Mouse (Mus musculus) liver, embryonic 16.5 days (tissue): ENCODE measurements around the gene Plrg1. TPM values are rescaled to one million over a fixed set of nuclear protein-coding genes. Genes with fewer than 3 reads are reported as not detected.

ENCODE experiments used
- ATAC-seq: fragments of 200-750 bp; cut with Nextera tagmentation; 2 replicates; pipeline ENCODE4 v1.8.0; 2017; ENCODE audit warnings: low read depth, mild to moderate bottlenecking, moderate number of reproducible peaks, moderate library complexity
- H3K27ac ChIP-seq: fragments of 300-500 bp; sonication (generic); 2 replicates; pipeline ENCODE4 v1.5.1; 2014; ENCODE audit warnings: mild to moderate bottlenecking, low read length
- H3K27me3 ChIP-seq: fragments of 300-500 bp; sonication (generic); 2 replicates; pipeline ENCODE4 v1.6.1; 2014; ENCODE audit warnings: low read depth, low read length, mixed read lengths; ENCODE audit not compliant: control insufficient read depth, insufficient read depth
- H3K36me3 ChIP-seq: fragments of 300-500 bp; sonication (generic); 2 replicates; pipeline ENCODE4 v1.6.1; 2014; ENCODE audit warnings: mild to moderate bottlenecking; ENCODE audit not compliant: control insufficient read depth, insufficient read depth
- H3K4me1 ChIP-seq: fragments of 300-500 bp; sonication (generic); 2 replicates; pipeline ENCODE4 v1.6.1; 2014; ENCODE audit warnings: low read depth, low read length, mixed read lengths; ENCODE audit not compliant: control insufficient read depth
- H3K4me2 ChIP-seq: fragments of 300-500 bp; sonication (generic); 2 replicates; pipeline ENCODE4 v1.6.1; 2014; ENCODE audit warnings: low read depth, low read length, mixed read lengths
- H3K4me3 ChIP-seq: fragments of 300-500 bp; sonication (generic); 2 replicates; pipeline ENCODE4 v1.5.1; 2014; ENCODE audit warnings: low read depth, mild to moderate bottlenecking, low read length
- H3K9ac ChIP-seq: fragments of 300-500 bp; sonication (generic); 2 replicates; pipeline ENCODE4 v1.6.1; 2014; ENCODE audit warnings: low read depth, low read length
- H3K9me3 ChIP-seq: fragments of 300-500 bp; sonication (generic); replicated peaks from 2 replicates; pipeline ENCODE4 v1.6.1; 2016; ENCODE audit warnings: low read length; ENCODE audit not compliant: control insufficient read depth
- WGBS: fragments of 180-500 bp; shearing (Covaris S2); extraction: QIAGEN DNeasy Blood & Tissue Kit; methylation state at CpG from one replicate; pipeline ENCODE4 v1.1.7; 2014; ENCODE audit not compliant: insufficient replicate concordance; 5-methylcytosine and 5-hydroxymethylcytosine counted together
- polyA plus RNA-seq: library from polyadenylated mRNA; unstranded; fragments of >200 nt; fragmentation: Nextera tagmentation; extraction: Ambion mirVana; gene quantifications from 2 replicates; pipeline ENCODE4 v1.2.1, GENCODE M21; 2015

The Plrg1 gene
- polyA plus RNA-seq, 1 experiment from 2014 or later, result 40.9 TPM

- no peak overlapping the region for H3K27ac ChIP-seq
- H3K4me2 ChIP-seq, result no peak overlapping the region
- WGBS, result 64% methylated on average over 5 of the region's 5 CpGs
- H3K9ac ChIP-seq, result no peak overlapping the region
- H3K27me3 ChIP-seq, result no peaks in the 10 kb centered on the region
- no peaks in the 10 kb centered on the region for H3K9me3 ChIP-seq
- no peak for ATAC-seq
- H3K36me3 ChIP-seq, result no peaks in the 10 kb centered on the region
- H3K4me1 ChIP-seq, result no peaks in the 10 kb centered on the region; the same call in 1 of the 2 replicates
- no peak overlapping the region for H3K4me3 ChIP-seq
These were observed 34.1 kb upstream of the Plrg1 start for GRCm38 (mm10) chr3:83021176-83021575.

GRCm38 (mm10) chr3:83025036-83025435 lies 30.3 kb upstream of the Plrg1 start:
- Histone ChIP-seq H3K27me3 (no peaks in the 10 kb centered on the region), H3K4me2 (no peak overlapping the region), H3K4me3 (no peak overlapping the region), H3K36me3 (no peaks in the 10 kb centered on the region), H3K4me1 (no peaks in the 10 kb centered on the region; the same call in 1 of the 2 replicates), H3K9ac (no peak overlapping the region), H3K27ac (peak overlapping the region; percentile 64), H3K9me3 (no peaks in the 10 kb centered on the region)
- ATAC-seq, result no peak
- WGBS, result 66% methylated on average over 6 of the region's 6 CpGs

- no peaks in the 10 kb centered on the region; the same call in 1 of the 2 replicates for H3K4me1 ChIP-seq
- 45% methylated on average over 9 of the region's 9 CpGs for WGBS
- no peaks in the 10 kb centered on the region for H3K27me3 ChIP-seq
- H3K9me3 ChIP-seq, result no peaks in the 10 kb centered on the region
- peak within 1 kb of the TSS; percentile 21; the same call in 1 of the 2 replicates for H3K4me2 ChIP-seq
- peak; percentile 90 for ATAC-seq
- peak within 1 kb of the TSS; percentile 26 for H3K9ac ChIP-seq
- peak within 1 kb of the TSS; percentile 64 for H3K27ac ChIP-seq
- H3K4me3 ChIP-seq, result peak within 1 kb of the TSS; percentile 52
- H3K36me3 ChIP-seq, result no peaks in the 10 kb centered on the region
These were observed 29.6 kb upstream of the Plrg1 start, which contains the start of gene Fga for GRCm38 (mm10) chr3:83025475-83026301. Gene Fga (plus strand): TSS chr3:83026076.

DNA sequence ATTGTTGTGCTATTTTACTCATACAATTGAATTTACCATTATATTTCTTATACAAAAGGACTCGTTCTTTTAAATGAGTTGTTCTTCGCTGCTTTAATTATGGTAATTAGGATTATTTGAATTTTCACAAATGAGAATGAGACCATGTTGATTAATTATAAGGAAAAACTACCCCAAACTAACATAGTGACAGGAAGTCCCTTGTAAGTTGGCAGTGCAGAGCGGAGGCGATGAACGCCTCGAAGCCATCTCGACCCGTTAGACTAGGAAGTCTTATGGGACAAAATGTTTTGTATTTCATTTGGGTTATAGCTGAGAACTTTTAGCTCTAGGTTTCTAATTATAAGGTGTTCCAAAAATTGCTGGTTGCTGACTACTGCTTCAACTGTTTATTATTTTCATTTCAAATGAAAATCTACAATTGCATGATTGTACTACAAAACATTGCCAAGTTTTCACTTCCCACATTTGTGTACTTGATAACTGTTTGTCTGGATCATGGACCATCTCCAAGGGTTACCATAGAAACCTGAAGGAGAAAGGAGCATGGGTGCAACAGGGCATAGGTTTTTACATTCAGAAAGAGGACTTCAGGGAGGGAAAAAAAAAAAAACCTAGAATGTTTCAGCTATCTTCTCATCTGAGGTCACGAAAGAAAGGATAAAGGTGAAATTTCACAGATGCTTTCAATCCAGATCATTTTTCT lies 27.6 kb upstream of the Plrg1 start:
- Histone ChIP-seq H3K27me3 (no peaks in the 10 kb centered on the region), H3K9ac (peak overlapping the region; percentile 5; the same call in 1 of the 2 replicates), H3K4me1 (no peaks in the 10 kb centered on the region; the same call in 1 of the 2 replicates), H3K4me2 (peak overlapping the region; percentile 8), H3K27ac (no peak overlapping the region), H3K9me3 (no peaks in the 10 kb centered on the region), H3K36me3 (no peaks in the 10 kb centered on the region), H3K4me3 (peak overlapping the region; percentile 43)
- no peak for ATAC-seq
- 59% methylated on average over 9 of the region's 9 CpGs for WGBS

DNA sequence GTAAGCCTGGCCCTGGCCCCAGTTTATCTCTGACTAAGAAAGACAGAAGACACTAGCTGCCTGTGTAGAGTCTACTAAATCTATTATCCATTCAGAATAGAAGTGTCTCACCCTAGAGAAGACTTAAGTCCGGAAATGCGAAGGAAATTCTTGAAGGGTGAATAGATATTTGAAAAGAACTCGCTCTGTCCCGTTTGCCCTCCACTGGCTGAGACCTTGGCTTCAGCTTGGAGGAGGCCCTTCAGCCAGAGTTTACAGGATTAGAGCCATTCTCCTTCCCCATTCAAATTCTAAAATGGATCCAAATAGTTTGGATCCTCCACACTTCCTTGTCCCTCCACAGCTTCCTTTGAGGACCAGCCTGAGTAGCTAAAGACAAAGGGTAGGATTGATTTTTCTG lies 25.0 kb upstream of the Plrg1 start:
- H3K27ac ChIP-seq, result no peak overlapping the region
- no peak overlapping the region for H3K4me3 ChIP-seq
- H3K4me2 ChIP-seq, result no peak overlapping the region
- no peaks in the 10 kb centered on the region for H3K27me3 ChIP-seq
- 75% methylated on average over 4 of the region's 4 CpGs for WGBS
- H3K9ac ChIP-seq, result no peak overlapping the region
- H3K4me1 ChIP-seq, result no peaks in the 10 kb centered on the region; the same call in 1 of the 2 replicates
- H3K36me3 ChIP-seq, result no peaks in the 10 kb centered on the region
- ATAC-seq, result no peak
- no peaks in the 10 kb centered on the region for H3K9me3 ChIP-seq

DNA sequence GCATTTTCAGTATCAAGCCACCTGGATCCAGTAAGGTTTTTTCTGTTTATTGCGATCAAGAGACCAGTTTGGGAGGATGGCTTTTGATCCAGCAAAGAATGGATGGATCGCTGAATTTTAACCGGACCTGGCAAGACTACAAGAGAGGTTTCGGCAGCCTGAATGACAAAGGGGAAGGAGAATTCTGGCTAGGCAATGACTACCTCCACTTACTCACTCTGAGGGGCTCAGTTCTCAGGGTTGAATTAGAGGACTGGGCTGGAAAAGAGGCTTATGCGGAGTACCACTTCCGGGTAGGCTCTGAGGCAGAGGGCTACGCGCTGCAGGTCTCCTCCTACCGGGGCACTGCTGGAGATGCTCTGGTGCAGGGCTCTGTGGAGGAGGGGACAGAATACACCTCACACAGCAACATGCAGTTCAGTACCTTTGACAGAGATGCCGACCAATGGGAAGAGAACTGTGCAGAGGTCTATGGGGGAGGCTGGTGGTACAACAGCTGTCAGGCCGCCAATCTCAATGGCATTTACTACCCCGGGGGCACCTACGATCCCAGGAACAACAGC lies 22.5 kb upstream of the Plrg1 start:
- no peak overlapping the region for H3K27ac ChIP-seq
- no peaks in the 10 kb centered on the region for H3K9me3 ChIP-seq
- 43% methylated on average over 13 of the region's 13 CpGs for WGBS
- no peak overlapping the region for H3K9ac ChIP-seq
- ATAC-seq, result peak; percentile 53; the same call in 1 of the 2 replicates
- no peaks in the 10 kb centered on the region for H3K36me3 ChIP-seq
- H3K4me1 ChIP-seq, result no peaks in the 10 kb centered on the region
- no peak overlapping the region for H3K4me2 ChIP-seq
- H3K27me3 ChIP-seq, result no peaks in the 10 kb centered on the region
- no peak overlapping the region for H3K4me3 ChIP-seq

- no peak overlapping the region for H3K4me2 ChIP-seq
- ATAC-seq, result no peak
- no peak overlapping the region for H3K9ac ChIP-seq
- no peak overlapping the region for H3K27ac ChIP-seq
- H3K4me3 ChIP-seq, result no peak overlapping the region
- H3K27me3 ChIP-seq, result no peaks in the 10 kb centered on the region
- H3K4me1 ChIP-seq, result no peaks in the 10 kb centered on the region
- 62% methylated on average over 8 of the region's 8 CpGs for WGBS
- no peaks in the 10 kb centered on the region for H3K36me3 ChIP-seq
- H3K9me3 ChIP-seq, result no peaks in the 10 kb centered on the region
These were observed 21.5 kb upstream of the Plrg1 start for GRCm38 (mm10) chr3:83033801-83034200.

GRCm38 (mm10) chr3:83038865-83039264 lies 16.5 kb upstream of the Plrg1 start:
- 44% methylated on average over 2 of the region's 2 CpGs for WGBS

More at GRCm38 (mm10) chr3:83038865-83039264, 16.5 kb upstream of the Plrg1 start:
- H3K9me3 ChIP-seq, result no peaks in the 10 kb centered on the region
- H3K4me2 ChIP-seq, result no peak overlapping the region
- no peak overlapping the region for H3K4me3 ChIP-seq
- no peaks in the 10 kb centered on the region for H3K4me1 ChIP-seq
- no peaks in the 10 kb centered on the region for H3K27me3 ChIP-seq
- H3K27ac ChIP-seq, result peak overlapping the region; percentile 62
- no peaks in the 10 kb centered on the region for H3K36me3 ChIP-seq
- H3K9ac ChIP-seq, result no peak overlapping the region
- ATAC-seq, result peak; percentile 78
